Mouse (Mus musculus) embryonic facial prominence, embryonic 15.5 days (tissue): ENCODE results near the gene Mob3a. TPM values are rescaled to one million over a fixed set of nuclear protein-coding genes. Genes with fewer than 3 reads are reported as not detected.

Experiments used
- ATAC-seq: fragments of 200-750 bp; cut with Nextera tagmentation; 2 replicates; pipeline ENCODE4 v1.8.0; 2017; ENCODE audit warnings: low read depth, moderate TSS enrichment; ENCODE audit not compliant: insufficient number of reproducible peaks, low FRiP score, low TSS enrichment
- H3K27ac ChIP-seq: fragments of 300-500 bp; sonication (generic); replicated peaks from 2 replicates; pipeline ENCODE4 v1.5.1; 2015; ENCODE audit warnings: mild to moderate bottlenecking, inconsistent platforms
- H3K27me3 ChIP-seq: fragments of 300-500 bp; sonication (generic); 2 replicates; pipeline ENCODE4 v1.6.1; 2015; ENCODE audit warnings: inconsistent platforms
- H3K36me3 ChIP-seq: fragments of 300-500 bp; sonication (generic); 2 replicates; pipeline ENCODE4 v1.6.1; 2015; ENCODE audit warnings: mild to moderate bottlenecking, inconsistent platforms
- H3K4me1 ChIP-seq: fragments of 300-500 bp; sonication (generic); 2 replicates; pipeline ENCODE4 v1.6.1; 2015; ENCODE audit warnings: inconsistent platforms
- H3K4me2 ChIP-seq: fragments of 300-500 bp; sonication (generic); replicated peaks from 2 replicates; pipeline ENCODE4 v1.6.1; 2015; ENCODE audit warnings: mild to moderate bottlenecking, inconsistent platforms
- H3K4me3 ChIP-seq: fragments of 300-500 bp; sonication (generic); replicated peaks from 2 replicates; pipeline ENCODE4 v1.5.1; 2015; ENCODE audit warnings: mild to moderate bottlenecking, inconsistent platforms
- H3K9ac ChIP-seq: fragments of 300-500 bp; sonication (generic); 2 replicates; pipeline ENCODE4 v1.6.1; 2015; ENCODE audit warnings: inconsistent platforms
- H3K9me3 ChIP-seq: fragments of 300-500 bp; sonication (generic); replicated peaks from 2 replicates; pipeline ENCODE4 v1.6.1; 2016; ENCODE audit warnings: inconsistent platforms
- WGBS: fragments of 180-500 bp; shearing (Covaris S2); methylation state at CpG from one replicate; pipeline ENCODE4 v1.1.7; 2015; 5-methylcytosine and 5-hydroxymethylcytosine counted together
- polyA plus RNA-seq: library from polyadenylated mRNA; unstranded; fragments of >200 nt; fragmentation: Nextera tagmentation; extraction: Ambion mirVana; gene quantifications from 2 replicates; pipeline ENCODE4 v1.2.1, GENCODE M21; 2015

Gene Mob3a
- polyA plus RNA-seq, 1 experiment from 2014 or later, result 51.8 TPM

GRCm38 (mm10) chr10:80676198-80676928 is 25.4 kb downstream of the Mob3a start:
- H3K36me3 ChIP-seq, result peaks cover 9% of the 10 kb centered on the region
- peak overlapping the region; percentile 84 for H3K4me2 ChIP-seq
- peak overlapping the region; percentile 99 for H3K27ac ChIP-seq
- peak overlapping the region; percentile 97 for H3K4me3 ChIP-seq
- WGBS, result under 1% methylated on average over 55 of the region's 78 CpGs
- H3K9me3 ChIP-seq, result no peaks in the 10 kb centered on the region
- peak overlapping the region; percentile 98 for H3K9ac ChIP-seq
- peaks cover 76% of the 10 kb centered on the region for H3K4me1 ChIP-seq
- ATAC-seq, result peak; percentile 92
- H3K27me3 ChIP-seq, result no peaks in the 10 kb centered on the region

- H3K9me3 ChIP-seq, result no peaks in the 10 kb centered on the region
- peak overlapping the region; percentile 97 for H3K4me3 ChIP-seq
- ATAC-seq, result 0 out of 2 replicates have a peak, but pooled peaks have one; percentile 0
- peak overlapping the region; percentile 99 for H3K27ac ChIP-seq
- H3K27me3 ChIP-seq, result no peaks in the 10 kb centered on the region
- peaks cover 82% of the 10 kb centered on the region for H3K4me1 ChIP-seq
- H3K36me3 ChIP-seq, result peaks cover 16% of the 10 kb centered on the region
- peak overlapping the region; percentile 98 for H3K9ac ChIP-seq
- H3K4me2 ChIP-seq, result peak overlapping the region; percentile 84
- WGBS, result under 1% methylated on average over 47 of the region's 54 CpGs
Observed at GRCm38 (mm10) chr10:80675405-80676197, 26.2 kb downstream of the Mob3a start.

DNA sequence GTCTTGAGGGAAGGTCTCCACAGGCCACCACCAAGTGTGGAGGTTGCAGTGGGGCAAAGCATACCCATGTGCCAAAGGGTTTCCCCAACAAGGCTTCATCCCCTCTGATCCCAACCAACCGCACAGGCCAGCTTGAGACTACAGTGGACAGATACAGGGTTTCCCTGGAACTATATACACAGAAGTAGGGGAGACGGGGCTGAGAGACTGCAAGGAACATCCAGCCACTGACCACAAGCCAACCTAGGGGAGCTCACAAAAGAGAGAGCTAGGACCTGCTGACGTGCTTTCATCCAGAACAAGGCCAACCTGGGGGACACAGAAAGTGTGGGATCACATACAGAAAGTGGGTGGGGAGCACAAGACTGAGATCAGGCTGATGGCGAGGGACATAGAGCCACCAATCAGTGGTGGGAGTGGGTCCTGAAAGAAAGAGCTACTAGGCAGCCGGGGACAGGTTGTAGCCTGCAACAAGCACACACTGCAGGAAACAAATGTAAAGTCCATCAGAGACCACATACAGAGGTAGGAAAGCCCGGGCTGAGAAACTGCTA is 26.8 kb downstream of the Mob3a start:
- ATAC-seq, result no peak
- Histone ChIP-seq H3K4me3 (peak overlapping the region; percentile 97), H3K27me3 (no peaks in the 10 kb centered on the region), H3K27ac (peak overlapping the region; percentile 99), H3K36me3 (peaks cover 23% of the 10 kb centered on the region), H3K4me2 (peak overlapping the region; percentile 84), H3K9me3 (no peaks in the 10 kb centered on the region), H3K9ac (peak overlapping the region; percentile 98), H3K4me1 (peaks cover 84% of the 10 kb centered on the region)
- WGBS, result 12% methylated on average over 6 of the region's 6 CpGs

- WGBS, result 59% methylated on average over 5 of the region's 5 CpGs
- Histone ChIP-seq H3K27ac (peak overlapping the region; percentile 99; the same call in 1 of the 2 replicates), H3K36me3 (peaks cover 30% of the 10 kb centered on the region), H3K27me3 (no peaks in the 10 kb centered on the region), H3K4me3 (peak overlapping the region; percentile 97), H3K4me1 (peaks cover 81% of the 10 kb centered on the region), H3K9me3 (no peaks in the 10 kb centered on the region), H3K9ac (peak overlapping the region; percentile 98), H3K4me2 (peak overlapping the region; percentile 84)
- no peak for ATAC-seq
Observed at GRCm38 (mm10) chr10:80674161-80674711, 27.5 kb downstream of the Mob3a start.

GRCm38 (mm10) chr10:80673690-80674089 is 28.1 kb downstream of the Mob3a start:
- Histone ChIP-seq H3K9ac (peak overlapping the region; percentile 98), H3K36me3 (peaks cover 35% of the 10 kb centered on the region), H3K4me2 (peak overlapping the region; percentile 84), H3K27ac (peak overlapping the region; percentile 99; the same call in 1 of the 2 replicates), H3K4me3 (peak overlapping the region; percentile 97), H3K27me3 (no peaks in the 10 kb centered on the region), H3K4me1 (peaks cover 80% of the 10 kb centered on the region), H3K9me3 (no peaks in the 10 kb centered on the region)
- no peak for ATAC-seq
- WGBS, result 85% methylated on average over 3 of the region's 3 CpGs

GRCm38 (mm10) chr10:80671936-80672690 is 29.7 kb downstream of the Mob3a start:
- Histone ChIP-seq H3K9me3 (no peaks in the 10 kb centered on the region), H3K4me2 (no peak overlapping the region), H3K36me3 (peaks cover 51% of the 10 kb centered on the region), H3K27ac (no peak overlapping the region), H3K27me3 (no peaks in the 10 kb centered on the region), H3K4me1 (peaks cover 75% of the 10 kb centered on the region), H3K9ac (no peak overlapping the region), H3K4me3 (no peak overlapping the region)
- ATAC-seq, result no peak
- 67% methylated on average over 11 of the region's 11 CpGs for WGBS

DNA sequence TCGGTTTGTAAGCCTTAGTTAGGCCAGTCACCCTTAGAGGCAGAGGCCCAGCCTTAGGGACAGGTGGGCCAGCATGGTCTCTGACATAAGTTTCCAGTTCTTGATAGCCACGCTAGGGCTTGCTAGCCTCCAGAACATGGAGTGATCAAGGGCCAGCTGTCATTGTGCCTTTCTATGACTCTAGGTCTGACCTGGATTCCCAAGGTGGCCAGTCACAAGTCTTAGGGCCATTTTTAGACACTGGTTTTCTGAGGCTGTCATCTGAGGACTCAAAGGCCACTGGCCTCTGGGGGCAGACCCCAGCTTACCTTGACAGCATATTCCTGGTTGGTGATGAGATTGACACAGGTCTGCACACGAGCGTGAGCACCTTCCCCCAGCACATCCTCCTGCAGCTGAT is 30.5 kb downstream of the Mob3a start:
- H3K4me2 ChIP-seq, result no peak overlapping the region
- H3K4me1 ChIP-seq, result peaks cover 77% of the 10 kb centered on the region
- H3K9ac ChIP-seq, result no peak overlapping the region
- H3K9me3 ChIP-seq, result no peaks in the 10 kb centered on the region
- WGBS, result 82% methylated on average over 4 of the region's 4 CpGs
- ATAC-seq, result no peak
- H3K4me3 ChIP-seq, result no peak overlapping the region
- peaks cover 59% of the 10 kb centered on the region for H3K36me3 ChIP-seq
- no peaks in the 10 kb centered on the region for H3K27me3 ChIP-seq
- no peak overlapping the region for H3K27ac ChIP-seq

- WGBS, result 91% methylated on average over 2 of the region's 2 CpGs
- peaks cover 64% of the 10 kb centered on the region for H3K36me3 ChIP-seq
- ATAC-seq, result no peak
- H3K27ac ChIP-seq, result no peak overlapping the region
- H3K27me3 ChIP-seq, result no peaks in the 10 kb centered on the region
- no peak overlapping the region for H3K9ac ChIP-seq
- no peak overlapping the region for H3K4me2 ChIP-seq
- H3K4me1 ChIP-seq, result peaks cover 84% of the 10 kb centered on the region
- no peak overlapping the region for H3K4me3 ChIP-seq
- H3K9me3 ChIP-seq, result no peaks in the 10 kb centered on the region
Observed at GRCm38 (mm10) chr10:80670531-80670930, 31.2 kb downstream of the Mob3a start.

- ATAC-seq, result no peak
- H3K36me3 ChIP-seq, result peaks cover 64% of the 10 kb centered on the region
Observed at GRCm38 (mm10) chr10:80669737-80670485, 31.9 kb downstream of the Mob3a start.

DNA sequence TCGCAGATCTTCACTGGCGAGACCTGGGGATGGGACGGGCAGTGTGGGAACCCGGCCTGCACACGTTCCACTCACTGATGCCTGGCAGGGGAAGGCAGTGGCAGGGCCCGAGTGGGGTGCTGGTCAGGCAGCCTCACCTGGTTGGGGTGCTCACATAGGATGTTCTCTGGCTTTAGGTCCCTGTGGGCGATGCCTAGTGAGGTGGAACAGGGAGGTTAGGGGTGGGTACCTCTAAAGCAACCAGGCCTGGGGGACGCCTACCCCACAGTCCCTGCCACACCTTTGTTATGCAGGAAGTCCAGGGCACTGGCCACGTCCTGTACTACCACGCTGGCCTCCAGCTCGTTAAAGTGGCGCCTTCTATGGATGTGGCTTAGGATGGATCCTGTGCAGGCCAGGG is 32.8 kb downstream of the Mob3a start:
- no peak overlapping the region; the same call in 1 of the 2 replicates for H3K27ac ChIP-seq
- ATAC-seq, result no peak
- no peak overlapping the region for H3K4me2 ChIP-seq
- H3K4me3 ChIP-seq, result no peak overlapping the region
- H3K36me3 ChIP-seq, result peaks cover 64% of the 10 kb centered on the region
- WGBS, result 89% methylated on average over 12 of the region's 12 CpGs
- peaks cover 87% of the 10 kb centered on the region for H3K4me1 ChIP-seq
- no peaks in the 10 kb centered on the region for H3K27me3 ChIP-seq
- H3K9ac ChIP-seq, result no peak overlapping the region
- no peaks in the 10 kb centered on the region for H3K9me3 ChIP-seq

More at GRCm38 (mm10) chr10:80669737-80670485, 31.9 kb downstream of the Mob3a start:
- H3K27me3 ChIP-seq, result no peaks in the 10 kb centered on the region
- 92% methylated on average over 7 of the region's 7 CpGs for WGBS
- no peaks in the 10 kb centered on the region for H3K9me3 ChIP-seq
- no peak overlapping the region for H3K4me3 ChIP-seq
- H3K27ac ChIP-seq, result 0 out of 2 replicates have a peak overlapping the region, but pooled peaks have one; percentile 7
- H3K4me1 ChIP-seq, result peaks cover 87% of the 10 kb centered on the region
- H3K9ac ChIP-seq, result no peak overlapping the region
- H3K4me2 ChIP-seq, result no peak overlapping the region
